Mouse (Mus musculus) ES-Bruce4 (cell line): ENCODE results near the gene Cry2.

ENCODE experiments used
- CTCF ChIP-seq: IDR thresholded peaks from one replicate; pipeline ENCODE4 v1.8.1; 2011; ENCODE audit warnings: low read depth, low read length
- POLR2A ChIP-seq: IDR thresholded peaks from one replicate; pipeline ENCODE4 v1.8.1; 2011; ENCODE audit warnings: low read length; ENCODE audit not compliant: insufficient read depth

GRCm38 (mm10) chr2:92376300-92376699 lies 57.5 kb downstream of the Cry2 start:
- TF ChIP-seq POLR2A (no peak), CTCF (no peak)
